Mouse (Mus musculus) liver, embryonic 16.5 days (tissue): ENCODE data around the gene Grpel1. TPM values are rescaled to one million over a fixed set of nuclear protein-coding genes. Genes with fewer than 3 reads are reported as not detected.

ENCODE experiments used
- ATAC-seq: fragments of 200-750 bp; cut with Nextera tagmentation; 2 replicates; pipeline ENCODE4 v1.8.0; 2017; ENCODE audit warnings: low read depth, mild to moderate bottlenecking, moderate number of reproducible peaks, moderate library complexity
- H3K27ac ChIP-seq: fragments of 300-500 bp; sonication (generic); 2 replicates; pipeline ENCODE4 v1.5.1; 2014; ENCODE audit warnings: mild to moderate bottlenecking, low read length
- H3K27me3 ChIP-seq: fragments of 300-500 bp; sonication (generic); 2 replicates; pipeline ENCODE4 v1.6.1; 2014; ENCODE audit warnings: low read depth, low read length, mixed read lengths; ENCODE audit not compliant: control insufficient read depth, insufficient read depth
- H3K36me3 ChIP-seq: fragments of 300-500 bp; sonication (generic); 2 replicates; pipeline ENCODE4 v1.6.1; 2014; ENCODE audit warnings: mild to moderate bottlenecking; ENCODE audit not compliant: control insufficient read depth, insufficient read depth
- H3K4me1 ChIP-seq: fragments of 300-500 bp; sonication (generic); 2 replicates; pipeline ENCODE4 v1.6.1; 2014; ENCODE audit warnings: low read depth, low read length, mixed read lengths; ENCODE audit not compliant: control insufficient read depth
- H3K4me2 ChIP-seq: fragments of 300-500 bp; sonication (generic); 2 replicates; pipeline ENCODE4 v1.6.1; 2014; ENCODE audit warnings: low read depth, low read length, mixed read lengths
- H3K4me3 ChIP-seq: fragments of 300-500 bp; sonication (generic); 2 replicates; pipeline ENCODE4 v1.5.1; 2014; ENCODE audit warnings: low read depth, mild to moderate bottlenecking, low read length
- H3K9ac ChIP-seq: fragments of 300-500 bp; sonication (generic); 2 replicates; pipeline ENCODE4 v1.6.1; 2014; ENCODE audit warnings: low read depth, low read length
- H3K9me3 ChIP-seq: fragments of 300-500 bp; sonication (generic); replicated peaks from 2 replicates; pipeline ENCODE4 v1.6.1; 2016; ENCODE audit warnings: low read length; ENCODE audit not compliant: control insufficient read depth
- WGBS: fragments of 180-500 bp; shearing (Covaris S2); extraction: QIAGEN DNeasy Blood & Tissue Kit; methylation state at CpG from one replicate; pipeline ENCODE4 v1.1.7; 2014; ENCODE audit not compliant: insufficient replicate concordance; 5-methylcytosine and 5-hydroxymethylcytosine counted together
- polyA plus RNA-seq: library from polyadenylated mRNA; unstranded; fragments of >200 nt; fragmentation: Nextera tagmentation; extraction: Ambion mirVana; gene quantifications from 2 replicates; pipeline ENCODE4 v1.2.1, GENCODE M21; 2015

The Grpel1 gene
- polyA plus RNA-seq, 1 experiment from 2014 or later, result 35.1 TPM

DNA sequence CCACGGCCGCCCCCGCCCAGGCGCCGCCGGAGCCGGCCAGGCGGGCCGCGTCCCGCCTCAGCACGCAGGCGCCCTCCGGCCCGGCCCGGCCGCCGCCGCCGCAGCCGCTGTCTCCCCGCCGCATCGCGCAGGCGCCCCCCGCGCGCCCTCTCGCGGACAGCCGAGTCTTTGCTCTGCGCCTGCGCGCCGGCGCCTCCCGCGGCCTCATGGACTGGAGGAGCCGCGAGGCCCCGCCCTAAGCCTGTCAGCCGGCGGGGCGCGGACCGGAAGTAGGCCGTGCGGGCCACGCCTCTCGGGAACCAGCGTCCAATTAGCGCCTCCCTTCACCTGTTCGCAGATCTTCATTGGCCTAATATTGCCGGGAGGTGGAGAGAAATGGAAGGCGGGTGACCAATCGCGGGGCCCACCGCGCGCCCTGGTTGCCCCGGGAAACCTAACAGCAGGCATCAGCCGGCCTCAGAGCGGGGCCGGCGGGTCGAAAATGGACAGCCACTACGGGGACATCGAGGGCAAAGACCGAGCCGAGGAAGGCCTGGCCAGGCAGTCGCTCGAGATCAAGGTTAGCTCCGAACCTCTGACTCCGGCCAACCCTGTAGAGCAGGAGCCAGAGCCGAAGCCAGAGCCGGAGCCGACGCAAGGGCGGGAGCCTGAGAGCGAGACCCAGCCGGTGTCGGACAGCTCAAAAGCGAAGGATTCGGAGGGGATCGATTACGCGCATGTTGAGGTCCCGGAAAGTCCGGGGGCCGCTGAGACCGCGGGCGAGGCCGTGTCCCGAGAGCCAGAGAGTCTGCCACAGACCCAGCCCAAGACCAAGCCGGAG, 19.6 kb downstream of the Grpel1 start, which contains the start of the genes Tada2b and Ccdc96:
Gene Tada2b (minus strand): TSS at position 115 of the 820 bp plus-strand sequence.
Gene Ccdc96 (plus strand): TSS at position 418 of the 820 bp plus-strand sequence.
- Histone ChIP-seq H3K9me3 (no peaks in the 10 kb centered on the region), H3K27me3 (peaks cover 21% of the 10 kb centered on the region), H3K4me2 (peak within 1 kb of the TSS; percentile 99), H3K9ac (peak within 1 kb of the TSS; percentile 95), H3K36me3 (no peaks in the 10 kb centered on the region), H3K4me3 (peak within 1 kb of the TSS; percentile 91), H3K27ac (peak within 1 kb of the TSS; percentile 70), H3K4me1 (peaks cover 35% of the 10 kb centered on the region)
- peak; percentile 96 for ATAC-seq
- under 1% methylated on average over 87 of the region's 97 CpGs for WGBS

DNA sequence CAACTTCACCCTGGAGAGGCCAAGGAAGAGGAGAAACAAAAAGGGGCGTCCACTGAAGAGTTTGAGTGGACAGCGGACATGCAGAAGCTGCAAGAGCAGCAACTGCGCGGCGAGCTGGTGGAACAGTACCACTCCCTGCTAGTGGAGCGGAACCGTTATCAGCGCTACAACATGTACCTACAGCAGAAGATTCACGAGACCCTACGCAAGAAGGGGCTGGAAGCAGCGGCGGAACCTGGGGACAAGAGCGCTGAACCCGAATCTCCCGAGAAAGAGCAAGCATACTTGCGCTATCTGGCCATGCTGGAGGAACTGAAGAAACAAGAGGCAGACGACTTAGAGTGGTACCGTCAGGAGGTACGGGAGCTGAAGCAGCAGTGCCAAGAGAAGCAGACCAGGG, 20.5 kb downstream of the Grpel1 start:
- H3K4me2 ChIP-seq, result peak overlapping the region; percentile 99
- no peak for ATAC-seq
- peaks cover 25% of the 10 kb centered on the region for H3K4me1 ChIP-seq
- peak overlapping the region; percentile 69 for H3K9ac ChIP-seq
- WGBS, result 15% methylated on average over 19 of the region's 19 CpGs
- H3K27me3 ChIP-seq, result peaks cover 21% of the 10 kb centered on the region
- H3K36me3 ChIP-seq, result no peaks in the 10 kb centered on the region
- H3K9me3 ChIP-seq, result no peaks in the 10 kb centered on the region
- no peak overlapping the region for H3K27ac ChIP-seq
- H3K4me3 ChIP-seq, result peak overlapping the region; percentile 73

DNA sequence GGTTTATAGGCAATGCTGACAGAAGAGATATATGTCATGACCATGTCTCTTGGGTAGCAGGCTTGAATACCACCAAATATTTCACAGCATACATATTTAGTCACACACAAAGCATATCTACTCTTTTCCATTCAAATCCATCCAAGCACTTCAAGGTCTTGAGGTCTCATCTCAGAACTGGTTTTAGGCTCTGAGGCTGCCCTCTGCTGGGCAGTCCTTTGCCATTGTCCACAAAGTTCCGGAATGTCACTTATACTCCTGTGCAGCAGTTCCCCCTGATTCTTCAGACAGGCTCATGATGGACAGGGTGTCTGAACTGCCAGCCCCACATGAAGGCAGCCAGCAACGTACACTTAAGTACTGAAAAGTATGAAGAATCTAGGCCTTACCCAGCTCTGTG, 24.4 kb downstream of the Grpel1 start:
- peaks cover 7% of the 10 kb centered on the region for H3K36me3 ChIP-seq
- H3K4me2 ChIP-seq, result no peak overlapping the region
- H3K27me3 ChIP-seq, result peaks cover 21% of the 10 kb centered on the region
- no peaks in the 10 kb centered on the region for H3K9me3 ChIP-seq
- no peak for ATAC-seq
- H3K4me1 ChIP-seq, result peaks cover 10% of the 10 kb centered on the region
- no peak overlapping the region for H3K4me3 ChIP-seq
- WGBS, result 54% methylated on average over 2 of the region's 2 CpGs
- H3K9ac ChIP-seq, result no peak overlapping the region
- no peak overlapping the region for H3K27ac ChIP-seq

DNA sequence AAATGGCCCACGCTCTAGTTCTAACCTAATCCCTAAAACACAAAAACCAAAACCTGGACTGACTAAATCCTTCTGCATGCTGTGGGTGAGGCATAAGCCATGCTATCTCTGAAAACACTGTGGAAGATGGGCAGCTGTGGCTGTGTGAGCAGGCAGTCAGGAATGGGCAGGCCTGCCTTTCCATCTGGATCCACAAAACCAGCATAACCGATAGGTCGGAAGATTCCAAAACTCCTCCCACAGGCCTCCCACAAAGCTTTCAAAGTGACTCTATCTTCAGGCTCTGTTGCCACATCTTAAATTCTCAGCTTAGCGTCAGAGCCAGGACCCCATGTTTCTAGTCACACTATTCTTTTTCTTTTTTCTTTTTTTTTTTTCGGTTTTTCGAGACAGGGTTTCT, 29.1 kb downstream of the Grpel1 start:
- peaks cover 7% of the 10 kb centered on the region for H3K36me3 ChIP-seq
- WGBS, result 77% methylated on average over 6 of the region's 6 CpGs

DNA sequence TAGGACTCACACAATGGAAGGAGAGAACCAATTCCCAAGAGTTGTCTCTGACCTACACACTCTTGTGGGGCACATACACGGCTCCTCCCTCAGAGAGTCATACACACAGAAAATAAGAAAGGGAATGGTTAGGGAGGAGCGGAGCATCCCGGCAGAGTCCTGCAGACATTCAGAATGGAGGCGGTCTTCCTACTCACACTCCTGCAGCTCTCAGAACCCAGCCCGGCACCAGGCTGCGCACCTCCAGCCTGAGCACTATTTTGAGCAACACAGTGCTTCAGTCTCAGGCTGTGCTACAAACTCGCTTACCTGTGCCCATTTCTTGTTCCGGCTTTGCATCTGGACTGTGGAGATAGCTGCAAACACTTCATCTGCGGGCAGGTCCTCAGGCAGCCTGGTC, 29.9 kb downstream of the Grpel1 start:
- Histone ChIP-seq H3K27ac (no peak overlapping the region), H3K27me3 (no peaks in the 10 kb centered on the region), H3K4me1 (no peaks in the 10 kb centered on the region), H3K4me2 (no peak overlapping the region), H3K9ac (no peak overlapping the region), H3K4me3 (no peak overlapping the region), H3K9me3 (no peaks in the 10 kb centered on the region), H3K36me3 (peaks cover 7% of the 10 kb centered on the region)
- WGBS, result 86% methylated on average over 9 of the region's 9 CpGs
- ATAC-seq, result no peak

More for the DNA sequence above, 29.1 kb downstream of the Grpel1 start:
- no peak for ATAC-seq
- Histone ChIP-seq H3K9ac (no peak overlapping the region), H3K4me3 (no peak overlapping the region), H3K27ac (no peak overlapping the region), H3K27me3 (no peaks in the 10 kb centered on the region), H3K9me3 (no peaks in the 10 kb centered on the region), H3K4me2 (no peak overlapping the region), H3K4me1 (no peaks in the 10 kb centered on the region)

DNA sequence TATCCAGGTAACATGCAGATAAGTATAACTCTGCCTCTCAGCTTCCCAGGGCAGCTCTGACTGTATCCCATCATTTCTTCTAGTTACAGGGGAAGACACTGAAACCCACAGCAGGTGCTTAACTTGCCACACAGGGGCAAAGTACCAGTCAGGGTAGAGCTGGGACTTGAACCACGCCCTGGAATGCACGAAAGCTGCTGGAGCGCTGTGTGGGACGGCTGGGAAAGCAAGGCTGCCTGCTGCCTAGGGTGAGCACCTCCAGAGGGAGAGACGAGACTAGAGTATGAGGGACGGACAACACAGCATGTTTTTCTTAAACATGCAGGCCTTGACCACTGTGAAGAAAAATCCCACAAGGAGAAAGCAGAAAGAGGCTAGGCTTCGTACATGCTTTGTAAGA, 40.4 kb downstream of the Grpel1 start:
- Histone ChIP-seq H3K9ac (no peak overlapping the region), H3K27me3 (no peaks in the 10 kb centered on the region), H3K4me2 (no peak overlapping the region), H3K9me3 (no peaks in the 10 kb centered on the region), H3K36me3 (peaks cover 2% of the 10 kb centered on the region; the same call in 1 of the 2 replicates), H3K27ac (no peak overlapping the region), H3K4me3 (no peak overlapping the region), H3K4me1 (no peaks in the 10 kb centered on the region)
- 77% methylated on average over 7 of the region's 7 CpGs for WGBS
- ATAC-seq, result no peak

DNA sequence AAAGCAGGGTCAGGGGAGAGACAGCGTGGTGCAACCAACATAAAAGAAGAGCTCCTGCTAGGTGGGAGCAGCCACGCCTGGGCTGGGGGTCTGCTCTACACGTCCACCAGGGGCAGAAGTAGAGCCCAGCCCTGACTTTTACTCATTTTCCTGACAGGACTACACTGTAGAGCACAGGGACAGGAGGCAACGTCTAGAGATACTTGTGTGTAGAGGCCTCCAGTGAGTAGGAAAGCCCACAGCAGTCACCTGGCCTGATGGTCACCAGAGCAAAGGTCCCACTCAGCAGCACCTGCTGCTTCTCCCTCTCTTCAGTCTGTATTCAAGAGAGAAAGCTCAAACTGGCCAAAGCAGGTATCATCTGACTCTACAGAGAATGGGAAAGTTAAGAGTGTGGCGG, 40.8 kb downstream of the Grpel1 start:
- Histone ChIP-seq H3K4me2 (no peak overlapping the region), H3K27ac (no peak overlapping the region), H3K9me3 (no peaks in the 10 kb centered on the region), H3K4me1 (no peaks in the 10 kb centered on the region), H3K27me3 (no peaks in the 10 kb centered on the region), H3K36me3 (peaks cover 2% of the 10 kb centered on the region; the same call in 1 of the 2 replicates), H3K4me3 (no peak overlapping the region), H3K9ac (no peak overlapping the region)
- 73% methylated on average over 5 of the region's 5 CpGs for WGBS
- ATAC-seq, result no peak

DNA sequence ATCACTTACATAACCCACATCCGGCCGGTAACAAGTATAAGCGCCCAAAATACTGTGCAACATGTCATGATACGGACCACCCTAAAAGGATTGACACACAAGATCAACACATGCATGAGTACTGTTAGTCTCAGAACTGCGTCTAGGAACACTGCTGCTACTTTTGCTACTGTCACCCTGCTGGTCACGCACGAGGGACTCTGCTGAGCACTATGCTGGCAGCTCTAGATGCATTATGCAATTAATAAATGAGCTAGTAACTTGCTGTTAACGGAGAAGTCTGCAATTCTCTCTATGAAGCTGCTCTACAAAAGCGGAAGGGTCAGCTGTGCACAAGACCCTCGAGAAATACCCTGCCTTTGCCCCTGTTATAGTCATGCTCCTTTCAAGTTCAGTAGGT, 43.6 kb downstream of the Grpel1 start:
- no peak overlapping the region for H3K4me2 ChIP-seq
- 76% methylated on average over 10 of the region's 10 CpGs for WGBS
- no peak overlapping the region for H3K4me3 ChIP-seq
- H3K9me3 ChIP-seq, result no peaks in the 10 kb centered on the region
- H3K27me3 ChIP-seq, result no peaks in the 10 kb centered on the region
- no peaks in the 10 kb centered on the region for H3K4me1 ChIP-seq
- H3K27ac ChIP-seq, result no peak overlapping the region
- H3K36me3 ChIP-seq, result peaks cover 2% of the 10 kb centered on the region; the same call in 1 of the 2 replicates
- ATAC-seq, result no peak
- H3K9ac ChIP-seq, result no peak overlapping the region

DNA sequence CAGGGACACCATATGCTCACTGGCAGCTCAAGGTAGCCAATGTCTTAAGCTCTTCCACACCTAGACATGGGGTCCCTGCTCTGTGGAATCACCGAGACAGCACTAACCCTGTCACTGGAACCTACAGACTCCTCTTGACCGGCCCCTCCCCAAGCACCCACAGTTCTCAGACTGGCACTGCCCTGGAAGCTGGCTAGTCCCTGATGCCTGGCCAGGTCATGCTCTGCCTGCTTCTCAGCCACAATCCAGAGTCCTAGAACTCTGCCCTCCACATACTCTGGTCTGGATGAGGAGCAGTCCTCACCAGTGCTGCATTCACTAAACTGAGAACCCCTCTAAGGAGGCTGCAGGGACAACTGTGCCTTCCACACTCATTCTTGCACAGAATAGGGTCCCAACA, 46.2 kb downstream of the Grpel1 start:
- no peak overlapping the region for H3K4me3 ChIP-seq
- ATAC-seq, result no peak
- H3K27me3 ChIP-seq, result no peaks in the 10 kb centered on the region
- no peaks in the 10 kb centered on the region for H3K36me3 ChIP-seq
- no peak overlapping the region for H3K27ac ChIP-seq
- H3K9me3 ChIP-seq, result no peaks in the 10 kb centered on the region
- no peak overlapping the region for H3K4me2 ChIP-seq
- WGBS, result 66% methylated on average over 2 of the region's 2 CpGs
- H3K4me1 ChIP-seq, result no peaks in the 10 kb centered on the region
- no peak overlapping the region for H3K9ac ChIP-seq
